Mouse (Mus musculus): ENCODE data around the gene Rrp7a. TPM values are rescaled to one million over a fixed set of nuclear protein-coding genes. Genes with fewer than 3 reads are reported as not detected.
A peak's percentile ranks its signal among the peaks of the same experiment; 100 is the strongest.

The Rrp7a gene
- total RNA-seq, 1 experiment from 2014 or later, result 67.3 TPM

DNA sequence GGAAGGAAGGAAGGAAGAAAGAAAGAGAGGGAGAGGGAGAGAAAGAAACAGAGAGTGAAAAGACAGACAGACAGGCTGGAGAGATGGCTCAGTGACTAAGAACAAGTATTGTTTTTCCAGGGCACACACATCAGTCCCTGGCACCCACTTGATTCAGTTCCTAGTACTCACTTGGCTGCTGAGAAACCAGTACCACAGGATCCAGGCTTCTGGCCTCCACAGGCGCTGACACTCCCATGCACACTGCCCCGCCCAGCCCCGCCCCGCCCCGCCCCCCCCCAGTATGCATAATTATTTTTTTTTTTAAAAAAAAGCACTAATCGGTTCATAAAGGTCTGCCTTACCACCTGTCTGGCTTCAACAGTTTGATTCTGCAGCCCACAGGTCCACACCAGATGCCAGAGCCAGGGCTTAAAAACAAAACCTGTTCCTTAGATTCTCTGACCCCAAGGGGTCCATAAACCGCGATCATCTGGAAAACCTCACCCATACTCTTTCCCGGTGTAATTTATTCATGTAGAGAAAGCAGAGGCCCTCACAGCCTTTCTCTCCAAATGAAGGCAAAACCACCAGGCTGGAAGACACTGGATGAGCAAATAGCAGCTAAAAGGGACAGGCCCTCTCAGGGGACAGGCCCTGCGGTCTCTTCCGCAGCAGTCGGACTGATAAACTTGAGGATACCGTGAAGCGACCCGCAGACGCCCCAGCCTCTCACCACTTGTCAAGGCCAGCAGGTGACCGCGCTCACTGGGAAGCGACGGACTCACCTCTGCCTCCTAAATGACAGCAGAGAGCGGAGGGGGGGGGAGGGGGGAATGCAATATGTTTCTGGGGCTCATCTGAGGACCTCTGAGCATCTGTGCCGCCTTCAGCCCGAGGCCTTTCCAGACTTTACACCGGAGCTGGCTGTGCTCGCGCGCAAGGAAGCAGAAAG is 33.8 kb downstream of the Rrp7a start:
- ATAC-seq (replicated peaks in 1 of 2; ENCODE audit: insufficient read depth in 1 of 2, low FRiP score in 2 of 2, low TSS enrichment in 1 of 2, low read depth in 1 of 2, poor library complexity in 2 of 2, severe bottlenecking in 2 of 2), result no peak

DNA sequence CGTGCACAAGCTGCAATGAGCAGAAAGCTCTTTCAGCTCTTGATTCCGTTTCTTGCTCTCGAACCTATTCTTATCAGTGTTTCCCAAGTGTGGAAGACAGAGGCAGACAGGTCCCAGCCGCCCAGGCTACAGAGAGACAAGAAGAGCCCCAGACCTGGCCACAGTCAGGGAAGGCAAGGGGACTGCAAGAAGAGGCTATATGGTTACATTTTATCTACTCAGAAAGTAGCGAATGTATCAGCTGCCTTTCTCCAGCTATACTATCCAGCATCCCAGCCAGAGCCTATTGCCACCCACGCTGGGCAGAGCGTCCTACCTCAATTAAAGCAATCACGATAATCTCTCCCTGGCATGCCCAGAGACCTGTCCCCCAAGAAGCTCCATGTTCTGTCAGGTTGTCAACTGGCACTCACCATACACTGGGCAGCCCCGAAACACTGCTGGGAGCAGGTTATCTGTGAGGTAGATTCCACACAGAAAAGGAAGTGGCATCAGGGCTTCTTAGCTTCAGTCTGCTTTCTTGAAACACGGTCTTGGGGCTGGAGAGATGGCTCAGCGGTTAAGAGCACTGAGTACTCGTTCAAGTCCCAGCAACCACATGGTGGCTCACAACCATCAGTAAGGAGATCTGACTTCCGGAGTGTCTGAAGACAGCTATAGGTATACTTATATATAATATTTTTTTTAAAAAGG is 35.8 kb downstream of the Rrp7a start:
- no peak for ATAC-seq (replicated peaks in 1 of 2; ENCODE audit: insufficient read depth in 1 of 2, low FRiP score in 2 of 2, low TSS enrichment in 1 of 2, low read depth in 1 of 2, poor library complexity in 2 of 2, severe bottlenecking in 2 of 2)

- ATAC-seq (replicated peaks in 1 of 2; ENCODE audit: insufficient read depth in 1 of 2, low FRiP score in 2 of 2, low TSS enrichment in 1 of 2, low read depth in 1 of 2, poor library complexity in 2 of 2, severe bottlenecking in 2 of 2), result peak; percentile 76
Observed at GRCm38 (mm10) chr15:83085901-83086300, 36.7 kb downstream of the Rrp7a start.

DNA sequence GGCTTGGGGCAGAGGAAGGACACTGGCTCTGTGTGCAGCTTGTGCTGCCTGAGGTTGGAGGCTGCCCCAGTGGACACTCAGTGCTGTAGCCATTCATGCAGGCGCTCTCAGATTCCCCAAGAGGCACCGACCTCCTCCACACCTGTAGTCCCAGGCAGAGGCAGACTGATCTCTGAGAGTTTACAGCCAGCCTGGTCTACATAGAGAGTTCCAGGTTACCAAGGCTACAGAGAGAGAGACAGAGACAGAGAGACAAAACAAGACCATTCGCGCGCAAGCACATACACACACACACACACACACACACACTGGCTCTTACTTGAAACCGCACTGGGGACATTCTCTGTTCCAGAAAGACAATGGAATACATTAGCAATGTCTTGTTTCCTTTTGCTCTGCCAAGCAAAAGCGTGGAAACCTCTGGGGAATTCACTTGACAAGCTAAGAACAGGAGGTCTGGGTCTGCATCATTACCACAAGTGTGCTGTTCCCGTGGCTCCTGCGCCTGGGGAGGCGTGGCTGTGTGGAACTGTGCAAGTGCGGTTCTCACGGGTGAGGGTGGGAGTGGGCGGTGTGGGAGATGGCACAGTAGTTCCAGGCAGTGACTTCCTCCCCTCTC is 38.5 kb downstream of the Rrp7a start:
- ATAC-seq (replicated peaks in 1 of 2; ENCODE audit: insufficient read depth in 1 of 2, low FRiP score in 2 of 2, low TSS enrichment in 1 of 2, low read depth in 1 of 2, poor library complexity in 2 of 2, severe bottlenecking in 2 of 2), result no peak

- no peak for ATAC-seq (replicated peaks in 1 of 2; ENCODE audit: insufficient read depth in 1 of 2, low FRiP score in 2 of 2, low TSS enrichment in 1 of 2, low read depth in 1 of 2, poor library complexity in 2 of 2, severe bottlenecking in 2 of 2)
Observed at GRCm38 (mm10) chr15:83083530-83083929, 39.1 kb downstream of the Rrp7a start.

GRCm38 (mm10) chr15:83075607-83076525 is 46.7 kb downstream of the Rrp7a start:
- ATAC-seq (replicated peaks in 1 of 2; ENCODE audit: insufficient read depth in 1 of 2, low FRiP score in 2 of 2, low TSS enrichment in 1 of 2, low read depth in 1 of 2, poor library complexity in 2 of 2, severe bottlenecking in 2 of 2), result peak; percentile 38 to 63; a peak in 3 of 4 replicates

- no peak for ATAC-seq (replicated peaks in 1 of 2; ENCODE audit: insufficient read depth in 1 of 2, low FRiP score in 2 of 2, low TSS enrichment in 1 of 2, low read depth in 1 of 2, poor library complexity in 2 of 2, severe bottlenecking in 2 of 2)
Observed at GRCm38 (mm10) chr15:83074179-83074578, 48.4 kb downstream of the Rrp7a start.

DNA sequence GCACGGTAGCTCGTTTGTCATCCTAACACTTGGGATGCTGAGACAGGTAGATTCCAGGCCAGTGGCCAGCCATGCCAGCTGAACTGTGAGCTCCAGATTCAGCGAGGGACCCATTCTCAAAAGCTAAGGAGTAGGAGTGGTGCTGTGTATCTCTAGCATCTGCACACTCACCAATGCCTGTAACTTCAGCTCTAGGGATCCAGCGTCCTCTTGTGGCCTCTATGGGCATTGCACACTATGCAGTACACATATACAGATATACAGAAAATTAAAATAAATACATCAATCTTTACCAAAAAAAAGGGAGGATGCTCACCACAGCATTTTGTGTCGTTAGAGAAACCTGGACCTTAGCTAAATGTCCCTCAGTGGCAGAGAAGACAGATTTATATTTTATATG is 50.8 kb downstream of the Rrp7a start:
- ATAC-seq (replicated peaks in 1 of 2; ENCODE audit: insufficient read depth in 1 of 2, low FRiP score in 2 of 2, low TSS enrichment in 1 of 2, low read depth in 1 of 2, poor library complexity in 2 of 2, severe bottlenecking in 2 of 2), result no peak

DNA sequence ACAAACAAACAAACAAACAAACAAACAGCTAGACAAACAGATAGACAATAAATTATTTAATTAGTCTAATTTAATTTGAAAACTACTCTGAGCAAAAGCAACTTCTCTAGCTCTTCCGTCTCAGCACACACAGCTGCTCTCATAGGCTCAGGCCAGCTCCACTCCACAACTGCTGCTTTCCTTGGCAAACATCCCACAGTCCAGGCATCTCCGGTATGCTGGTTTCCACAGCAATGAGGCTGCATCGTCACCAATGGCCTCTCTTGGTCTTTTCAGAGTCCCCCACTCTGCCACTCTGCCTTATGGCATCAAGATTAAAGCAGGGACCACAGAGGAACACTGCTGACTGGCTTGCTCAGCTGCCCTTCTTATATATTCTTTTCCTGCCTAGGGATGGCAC is 51.7 kb downstream of the Rrp7a start:
- no peak for ATAC-seq (replicated peaks in 1 of 2; ENCODE audit: insufficient read depth in 1 of 2, low FRiP score in 2 of 2, low TSS enrichment in 1 of 2, low read depth in 1 of 2, poor library complexity in 2 of 2, severe bottlenecking in 2 of 2)

DNA sequence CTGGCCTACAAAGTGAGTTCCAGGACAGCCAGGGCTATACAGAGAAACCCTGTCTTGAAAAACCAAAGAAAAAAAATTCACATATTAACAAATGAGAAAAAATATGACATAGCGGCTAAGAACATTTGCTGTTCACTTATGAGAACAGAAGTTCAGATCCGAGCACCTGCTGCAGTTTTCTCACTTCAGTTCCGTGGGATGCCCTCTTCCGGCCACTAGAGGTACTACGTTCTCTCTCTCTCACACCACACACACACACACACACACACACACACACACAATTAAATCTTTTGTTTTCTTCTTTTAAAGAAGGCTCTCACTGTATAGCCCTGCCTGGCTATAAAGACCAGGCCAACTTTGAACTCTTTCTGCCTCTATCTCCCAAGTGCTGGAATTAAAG is 54.3 kb downstream of the Rrp7a start:
- ATAC-seq (replicated peaks in 1 of 2; ENCODE audit: insufficient read depth in 1 of 2, low FRiP score in 2 of 2, low TSS enrichment in 1 of 2, low read depth in 1 of 2, poor library complexity in 2 of 2, severe bottlenecking in 2 of 2), result no peak

DNA sequence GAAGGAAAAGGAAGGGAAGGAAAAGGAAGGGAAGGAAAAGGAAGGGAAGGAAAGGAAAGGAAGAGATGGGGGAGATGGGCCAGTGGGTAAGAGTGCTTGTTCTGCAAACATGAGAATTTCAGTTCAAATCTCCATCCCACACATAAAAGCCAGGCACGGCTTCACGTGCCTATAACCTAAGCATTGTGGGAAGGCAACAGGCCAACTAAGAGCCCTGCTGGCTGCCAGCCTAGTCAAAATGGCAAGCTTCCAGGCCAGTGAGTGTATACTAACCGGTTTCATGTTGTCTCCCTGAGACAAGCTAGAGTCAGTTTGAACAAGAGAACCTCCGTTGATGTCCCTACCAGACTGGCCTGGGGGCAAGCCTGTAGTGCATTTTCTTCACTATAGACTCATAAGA is 57.1 kb downstream of the Rrp7a start:
- ATAC-seq (replicated peaks in 1 of 2; ENCODE audit: insufficient read depth in 1 of 2, low FRiP score in 2 of 2, low TSS enrichment in 1 of 2, low read depth in 1 of 2, poor library complexity in 2 of 2, severe bottlenecking in 2 of 2), result 0 out of 4 replicates have a peak, but pooled peaks of 1 of the 2 experiments have one; percentile 42

Other genes with a start within 250 kb of the Rrp7a start
- 113 and 129 TPM in 2 replicates for gene Tcf20, start 134.9 kb downstream of the Rrp7a start, total RNA-seq (2017)
- gene Nfam1, start 89.5 kb downstream of the Rrp7a start, total RNA-seq (2017), result 19.2 and 41.0 TPM in 2 replicates
- 39.3 and 65.1 TPM in 2 replicates for gene Serhl, start 33.3 kb downstream of the Rrp7a start, total RNA-seq (2017)
- gene Poldip3, start 26.6 kb upstream of the Rrp7a start, total RNA-seq (2017), result 86.0 and 96.3 TPM in 2 replicates
- gene Cyb5r3, start 49.8 kb upstream of the Rrp7a start, total RNA-seq (2017), result 28.6 and 38.4 TPM in 2 replicates
- not detected in 2 replicates for gene A4galt, start 129.0 kb upstream of the Rrp7a start, total RNA-seq (2017)
- gene Arfgap3, start 227.4 kb upstream of the Rrp7a start, total RNA-seq (2017), result 13.0 and 18.4 TPM in 2 replicates